Mouse (Mus musculus): ENCODE results near the gene Naaladl2.
"Not testable (repeated sequence)": the region's sequence is repeated elsewhere in the genome, so short reads cannot be mapped to it uniquely, and the experiment has no call there.

Naaladl2 gene

DNA sequence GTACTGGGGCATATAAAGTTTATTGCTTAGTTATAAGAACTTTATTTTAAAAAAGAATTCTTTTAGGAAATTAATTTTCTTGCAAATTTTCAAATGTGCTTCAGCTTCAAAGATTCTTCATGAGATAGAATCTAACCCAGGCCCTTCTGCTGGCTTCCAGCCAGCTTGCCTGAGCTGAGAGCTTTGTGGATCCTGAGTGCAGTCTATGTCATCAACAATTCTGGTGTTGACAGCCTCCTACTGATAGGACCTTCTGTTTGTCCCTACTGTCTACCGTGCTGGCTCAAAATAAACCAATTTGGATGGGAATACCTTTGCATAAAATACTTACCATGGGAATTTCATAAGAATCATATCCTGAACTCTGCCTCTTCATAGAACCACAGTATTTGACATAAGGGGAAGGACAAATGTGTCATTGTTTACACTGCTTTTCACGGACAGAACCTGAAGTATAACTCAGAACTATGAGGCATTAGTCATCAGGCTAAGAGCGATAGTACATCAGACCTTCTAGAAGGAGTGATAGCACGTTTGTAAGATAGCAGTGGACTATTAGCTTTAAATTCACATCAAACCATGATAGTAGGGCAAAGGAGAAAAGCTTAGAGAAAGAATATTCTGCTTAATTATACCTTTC is 829.3 kb downstream of the Naaladl2 start:
- no peak for DNase-seq (ENCODE audit: low spot score)

DNA sequence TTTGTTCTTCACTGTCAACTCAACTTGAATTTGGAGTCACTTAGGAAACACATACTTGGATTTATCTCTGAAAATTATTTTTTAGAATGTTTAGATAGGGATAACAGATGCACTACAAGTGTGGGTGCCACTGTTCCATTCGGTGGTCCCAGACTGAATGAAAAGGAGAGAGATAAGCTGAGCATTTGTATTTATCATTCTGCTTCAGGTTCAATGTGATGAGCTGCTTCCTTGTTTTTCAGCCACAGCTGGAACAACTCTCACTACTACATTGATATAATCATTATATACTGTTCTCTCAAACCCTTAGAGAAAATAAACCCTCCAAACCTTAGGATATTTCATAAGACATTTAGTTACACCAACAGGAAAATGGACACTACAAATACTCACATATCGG is 918.6 kb downstream of the Naaladl2 start:
- DNase-seq (ENCODE audit: low spot score), result no peak

DNA sequence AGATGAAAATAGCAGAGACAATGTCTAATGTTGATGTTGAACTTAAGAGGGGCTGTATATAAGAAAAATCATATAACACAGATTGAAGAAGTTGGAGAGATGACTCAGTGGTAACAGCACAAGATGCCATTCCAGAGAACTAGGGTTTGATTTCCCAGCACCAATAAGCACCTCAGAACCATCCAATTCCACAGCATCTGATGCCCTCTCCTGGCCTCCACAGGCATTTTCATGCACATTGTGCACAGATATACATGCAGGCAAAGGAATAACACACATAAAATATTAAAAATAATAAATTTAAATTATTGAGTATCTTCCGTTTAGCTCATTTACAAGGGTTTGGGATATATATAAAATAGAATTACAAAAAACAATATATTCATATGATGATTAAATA is 926.6 kb downstream of the Naaladl2 start:
- no peak for DNase-seq (ENCODE audit: low spot score)

DNA sequence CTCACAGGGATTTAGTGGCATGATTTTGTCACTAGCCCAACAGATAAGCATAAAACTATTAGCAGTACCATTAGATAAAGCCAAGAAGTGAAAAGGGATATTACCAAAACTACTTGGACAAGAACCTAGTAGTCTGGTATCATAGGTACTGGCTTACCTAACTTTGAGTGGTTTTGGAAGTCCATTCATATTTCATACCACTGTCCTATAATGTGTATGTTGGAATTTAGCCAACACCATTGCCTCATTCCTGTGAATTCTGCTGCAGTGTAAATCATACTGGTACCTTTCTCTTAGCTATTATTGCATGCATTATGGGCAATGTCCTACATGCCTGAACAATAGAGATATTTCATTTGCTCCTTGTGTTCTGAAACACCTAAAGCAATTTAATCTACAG is 977.5 kb downstream of the Naaladl2 start:
- no peak for DNase-seq (ENCODE audit: low spot score)

DNA sequence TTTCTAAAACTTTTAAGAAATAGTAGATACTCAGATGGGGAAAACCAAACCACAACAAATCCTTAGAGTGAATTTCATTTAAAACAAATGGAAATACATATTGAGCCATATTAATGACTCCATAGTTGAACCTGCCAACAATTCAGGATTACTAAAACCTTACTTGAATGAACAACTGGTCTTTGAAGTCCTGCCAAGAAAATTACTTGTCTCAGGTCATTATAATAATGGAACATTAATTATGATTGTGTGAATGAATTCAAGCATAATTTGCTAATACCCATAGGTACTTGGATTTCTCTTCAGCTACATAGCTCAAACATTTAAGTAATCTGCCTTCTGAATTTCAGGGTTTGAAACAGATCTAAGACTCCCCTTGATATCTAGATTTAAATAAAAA is 980.1 kb downstream of the Naaladl2 start:
- DNase-seq (ENCODE audit: low spot score), result no peak

DNA sequence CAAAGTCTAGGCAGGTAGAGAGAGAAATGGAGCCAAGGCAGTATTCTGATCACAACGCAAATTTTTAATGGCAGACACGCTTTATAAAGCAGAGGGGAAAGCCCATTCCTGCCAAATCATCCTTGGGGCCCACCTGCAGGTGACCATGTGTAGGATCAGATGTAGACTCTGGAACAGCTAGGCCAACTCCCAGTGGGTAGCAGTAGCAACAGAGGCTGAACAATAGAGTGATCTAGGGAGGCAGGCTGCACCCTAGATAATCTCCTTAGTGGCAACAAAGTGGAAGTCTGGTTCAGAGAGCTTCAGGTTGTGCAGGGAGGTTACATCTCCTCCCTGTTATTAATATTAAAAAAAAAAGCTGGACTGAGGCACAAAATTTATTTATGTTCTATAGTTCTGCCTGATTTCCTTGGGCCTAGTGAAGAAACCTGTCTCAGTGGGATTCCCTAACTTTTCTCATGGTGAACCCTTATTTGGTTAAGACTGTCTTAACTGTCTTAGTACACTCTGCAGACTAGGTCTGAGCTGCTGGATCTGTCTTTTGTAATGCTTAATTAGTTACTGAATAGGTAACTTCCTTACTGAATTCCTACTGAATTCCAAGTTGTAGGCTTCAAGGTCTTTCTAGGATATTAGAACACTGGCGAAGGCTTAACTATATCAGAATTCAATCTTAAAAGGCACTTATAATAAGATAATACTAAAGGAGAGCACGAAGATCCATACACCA is 992.8 kb downstream of the Naaladl2 start:
- DNase-seq (ENCODE audit: low spot score), result not testable (repeated sequence)

DNA sequence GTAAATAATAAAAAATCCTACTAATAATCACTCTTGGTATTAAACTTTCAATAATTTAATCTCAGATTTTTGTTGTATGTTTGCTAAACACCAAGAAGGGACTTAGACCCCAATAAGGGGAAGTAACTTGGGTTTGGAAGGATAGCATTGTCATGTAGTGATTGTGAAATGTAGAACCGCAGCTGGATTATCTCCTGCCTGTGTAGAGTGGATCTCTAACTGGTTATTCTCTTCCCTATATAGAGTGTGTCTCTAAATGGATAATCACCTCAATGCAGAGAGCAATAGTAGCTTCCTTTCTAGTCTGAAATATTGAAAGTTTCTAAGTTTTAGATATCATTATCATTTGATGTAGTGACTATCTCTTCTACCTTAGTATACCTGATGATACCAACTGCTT is 1001.3 kb downstream of the Naaladl2 start:
- no peak for DNase-seq (ENCODE audit: low spot score)

DNA sequence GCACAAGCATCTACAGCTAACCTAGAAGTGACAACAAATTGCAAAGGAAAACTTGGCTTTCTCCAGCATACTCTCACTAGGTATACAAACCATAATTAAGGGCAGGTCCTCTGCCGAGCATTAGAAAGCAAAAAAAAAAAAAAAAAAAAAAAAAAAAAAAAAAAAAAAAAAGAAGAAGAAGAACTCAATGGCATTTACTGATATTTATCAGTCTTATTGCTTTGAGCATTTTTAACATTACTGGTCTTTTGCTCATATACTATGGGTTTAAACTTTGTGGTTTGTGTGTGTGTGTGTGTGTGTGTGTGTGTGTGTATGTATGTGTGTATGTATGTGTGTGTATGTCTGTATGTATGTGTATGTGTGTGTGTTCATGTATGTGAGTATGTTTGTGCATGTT is 1006.1 kb downstream of the Naaladl2 start:
- DNase-seq (ENCODE audit: low spot score), result no peak

DNA sequence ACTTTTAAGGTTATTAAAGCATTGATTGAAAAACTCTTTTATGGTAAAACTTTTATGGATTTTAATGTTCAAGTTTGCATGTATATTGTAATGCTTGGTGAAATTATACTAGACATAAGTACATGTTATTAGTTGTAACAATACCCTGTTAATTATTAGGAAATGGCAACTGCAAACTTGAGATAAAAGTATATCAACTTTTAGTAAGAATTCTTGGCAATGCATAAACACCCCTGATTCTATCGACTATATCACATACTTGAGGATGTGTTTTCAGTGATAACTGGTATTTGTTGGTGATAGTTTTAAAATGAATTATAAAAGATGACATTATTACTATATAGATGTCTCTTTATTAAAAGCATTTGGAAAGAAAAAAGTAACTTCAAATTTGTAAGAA is 1017.9 kb downstream of the Naaladl2 start:
- DNase-seq (ENCODE audit: low spot score), result no peak

DNA sequence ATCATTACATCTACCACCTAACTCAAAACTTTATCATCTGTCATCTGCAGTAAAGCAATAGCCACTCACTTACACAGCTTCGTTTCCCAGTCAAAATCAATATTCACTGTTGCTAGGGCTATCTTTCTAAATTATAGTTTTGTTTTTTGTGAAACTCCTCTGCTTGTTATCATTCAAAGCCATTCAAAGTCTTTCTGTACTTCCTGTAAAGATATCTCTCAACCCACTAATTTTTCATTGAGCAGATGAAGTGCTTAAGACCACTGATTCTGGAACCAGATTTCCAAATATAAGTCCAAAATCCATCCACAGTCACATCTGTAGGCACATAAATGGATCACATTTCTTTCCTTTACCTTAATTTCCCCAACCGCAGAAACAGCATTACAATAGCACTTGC is 1020.0 kb downstream of the Naaladl2 start:
- no peak for DNase-seq (ENCODE audit: low spot score)

DNA sequence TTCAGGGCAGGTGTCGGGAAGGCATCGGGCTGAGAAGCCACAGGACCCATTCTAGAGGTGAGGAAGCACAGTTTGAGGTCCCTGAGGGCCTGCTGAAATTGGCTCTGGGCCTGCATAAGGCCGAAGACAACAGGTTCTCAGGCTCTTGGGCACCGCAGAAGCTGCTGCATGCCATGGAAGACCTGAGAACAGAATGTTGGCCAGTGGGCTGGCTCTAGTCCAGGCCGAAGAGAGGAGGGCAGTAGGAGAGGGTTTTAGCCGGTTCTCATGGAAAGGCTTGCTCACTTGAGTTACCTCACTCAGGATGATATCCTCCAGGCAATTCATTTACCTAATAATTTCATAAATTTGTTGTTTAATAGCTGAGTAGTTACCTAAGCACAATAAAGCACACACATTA is 1025.9 kb downstream of the Naaladl2 start:
- no peak for DNase-seq (ENCODE audit: low spot score)

DNA sequence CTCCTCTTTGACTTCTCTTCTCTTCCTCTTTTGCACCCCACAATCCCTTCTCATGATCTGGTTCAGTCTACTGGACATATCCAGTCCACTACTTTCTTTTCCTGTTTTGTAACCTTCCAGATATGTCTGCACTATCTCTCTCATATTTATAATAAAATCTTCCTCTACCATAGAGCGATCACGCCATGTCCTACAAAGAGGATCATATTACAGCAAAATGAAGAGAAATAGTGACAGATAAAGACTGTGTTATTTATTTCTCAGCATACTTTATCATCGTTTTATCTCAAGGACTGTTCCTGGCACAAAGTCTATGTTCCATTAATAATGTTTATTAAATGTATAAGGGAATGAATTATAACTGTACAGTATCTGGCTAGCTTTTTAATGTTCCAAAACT is 1029.2 kb downstream of the Naaladl2 start:
- DNase-seq (ENCODE audit: low spot score), result no peak

DNA sequence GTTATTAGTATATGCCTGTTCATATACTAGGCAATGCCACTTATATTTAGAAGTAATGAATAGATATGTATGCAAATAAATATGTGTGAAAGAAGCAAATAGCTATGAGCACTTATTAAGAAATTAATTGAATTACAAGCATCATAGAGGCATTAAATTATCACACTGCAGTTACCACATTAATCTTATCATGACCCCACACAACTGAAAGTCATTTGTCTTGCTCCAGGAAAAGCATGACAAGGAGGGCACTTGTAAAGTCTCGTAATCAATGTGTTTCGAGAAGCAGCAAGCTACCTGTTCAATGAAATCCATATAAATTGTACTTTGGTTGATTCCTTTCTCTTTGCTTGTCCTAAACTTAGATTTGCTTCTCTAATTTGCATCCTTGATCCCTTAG is 1030.7 kb downstream of the Naaladl2 start:
- DNase-seq (ENCODE audit: low spot score), result no peak

DNA sequence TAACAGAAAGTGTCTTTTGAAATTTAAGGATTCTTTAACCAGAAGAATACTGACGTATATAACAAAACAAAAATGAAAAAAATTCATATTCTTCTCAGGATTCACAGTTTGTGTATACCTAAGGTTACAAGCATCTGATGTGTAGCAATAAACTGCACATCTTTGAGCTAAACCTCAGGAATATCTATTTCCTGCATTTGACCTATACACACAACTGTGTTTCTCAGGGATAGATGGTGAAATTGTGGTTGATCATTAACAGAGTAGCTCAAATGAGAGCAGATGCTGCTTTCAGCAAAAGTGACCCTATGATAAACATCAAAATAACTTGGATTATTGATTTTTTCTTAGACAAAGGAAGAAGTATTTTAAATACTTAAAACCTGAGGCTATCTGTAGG is 1037.7 kb downstream of the Naaladl2 start:
- DNase-seq (ENCODE audit: low spot score), result no peak

DNA sequence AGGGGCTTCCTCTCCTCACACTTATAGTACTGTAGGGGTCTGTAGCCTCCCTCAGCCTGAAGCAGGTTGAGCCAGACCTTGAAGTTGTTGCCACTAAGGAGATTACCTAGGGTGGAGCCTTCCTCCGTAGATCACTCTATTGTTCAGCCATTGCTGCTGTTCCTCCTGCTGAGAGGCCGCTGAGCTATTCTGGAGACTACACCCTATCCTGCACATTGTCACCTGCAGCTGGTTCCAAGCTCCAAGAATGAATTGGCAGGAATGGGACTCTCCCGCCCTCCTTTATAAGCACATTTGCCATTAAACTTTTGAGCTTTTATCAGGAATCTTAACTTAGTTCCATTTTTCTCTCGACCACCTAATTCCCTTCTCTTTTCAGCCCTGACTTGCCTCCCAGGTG is 1064.3 kb downstream of the Naaladl2 start:
- DNase-seq (ENCODE audit: low spot score), result no peak

DNA sequence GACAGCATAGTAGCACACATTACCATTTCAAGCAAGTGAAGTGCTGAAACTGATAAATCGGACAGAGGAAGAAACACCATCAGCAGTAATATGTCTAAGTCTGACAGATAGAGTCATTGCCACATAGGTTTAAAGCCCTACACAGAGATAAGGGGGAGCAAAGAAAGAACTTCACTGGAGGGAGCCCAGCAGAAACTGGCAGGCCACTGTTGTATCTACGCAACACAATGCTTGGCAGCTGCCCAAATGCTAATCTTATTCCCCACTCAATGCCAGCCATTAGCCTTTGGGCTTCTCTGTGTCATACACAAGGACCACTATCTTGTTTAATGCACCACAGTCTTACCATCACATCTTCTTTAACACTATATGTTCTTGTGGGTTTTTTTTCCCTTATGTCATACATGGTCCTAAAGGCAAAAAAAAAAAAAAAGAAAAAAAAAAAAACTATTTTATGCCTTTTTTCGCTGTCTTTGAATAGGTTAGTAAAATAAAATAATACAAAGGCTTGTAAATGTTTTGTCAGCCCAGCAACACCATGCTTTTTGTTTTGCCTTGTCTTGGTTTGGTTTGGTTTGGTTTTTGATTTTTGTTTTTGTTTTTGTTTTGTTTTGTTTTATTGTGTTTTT is 1072.8 kb downstream of the Naaladl2 start:
- DNase-seq (ENCODE audit: low spot score), result no peak

DNA sequence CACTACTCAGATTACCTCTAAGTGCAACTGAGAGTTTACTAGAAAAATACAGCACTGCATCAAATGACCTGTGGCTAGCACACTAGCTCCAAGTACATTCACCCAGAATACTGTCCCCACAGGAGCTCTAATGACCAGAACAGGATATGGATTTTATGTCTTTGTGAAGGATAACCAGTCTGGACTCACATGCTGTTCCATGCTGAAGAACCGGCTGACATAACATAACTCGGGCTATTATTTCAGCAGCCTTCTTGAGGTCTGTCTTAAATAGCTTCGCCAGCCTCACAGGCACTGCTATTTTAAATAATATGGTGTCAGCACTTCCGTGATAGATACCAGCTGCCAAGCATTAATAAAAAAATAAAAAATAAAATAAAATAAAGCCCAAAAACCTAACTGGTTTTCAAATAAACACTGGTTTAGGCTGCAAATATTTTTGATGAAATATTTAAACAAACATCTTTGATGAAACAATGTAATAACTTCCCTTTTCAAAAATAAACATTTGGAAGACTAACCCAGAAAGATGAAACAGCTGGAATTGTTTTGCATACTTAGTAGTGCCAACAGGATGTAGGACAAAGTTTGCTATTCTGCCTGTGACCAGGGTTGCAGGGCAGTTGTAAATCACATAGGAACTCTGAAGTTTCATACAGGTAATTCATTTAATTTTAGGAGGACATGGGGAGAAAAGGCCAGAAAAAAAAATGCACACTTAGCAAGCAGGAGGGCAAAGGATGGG is 1073.5 kb downstream of the Naaladl2 start:
- DNase-seq (ENCODE audit: low spot score), result no peak

DNA sequence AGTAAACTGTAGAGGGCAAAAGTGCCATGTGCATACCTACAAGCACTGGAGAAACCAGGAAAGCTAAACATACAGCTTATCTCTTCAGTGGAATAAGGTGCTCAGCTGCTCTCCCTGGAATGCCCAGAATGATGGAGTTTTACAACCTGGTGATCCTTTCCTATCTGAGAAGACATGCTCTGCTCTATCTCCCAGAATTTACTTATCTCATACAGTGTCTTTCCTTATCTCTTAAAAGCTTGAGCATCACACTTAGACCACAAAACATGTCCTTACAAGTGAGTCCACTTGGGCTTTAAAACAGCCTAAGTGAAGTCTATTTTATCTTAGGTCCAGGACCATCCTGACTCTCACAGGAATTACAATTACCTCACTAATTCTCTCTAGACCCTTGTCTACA is 1095.8 kb downstream of the Naaladl2 start:
- DNase-seq (ENCODE audit: low spot score), result no peak

DNA sequence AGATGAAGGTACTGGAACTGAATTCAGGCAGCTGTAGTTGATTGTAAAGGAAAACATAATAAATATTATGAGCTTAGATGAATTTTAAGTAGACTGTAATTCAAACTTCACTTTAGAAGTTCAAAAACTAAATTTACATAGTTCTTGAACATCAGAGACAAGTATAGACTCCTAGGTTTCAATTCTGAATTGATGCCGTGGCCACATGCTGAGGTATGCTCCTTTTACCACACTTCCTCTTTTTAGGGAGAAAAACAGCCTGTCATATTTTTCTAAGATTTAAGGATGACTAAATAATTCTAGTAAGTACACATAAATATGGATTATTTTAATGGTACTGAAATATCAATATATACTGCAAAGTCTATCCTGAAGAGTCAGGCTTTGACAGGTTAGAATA is 1142.3 kb downstream of the Naaladl2 start:
- DNase-seq (ENCODE audit: low spot score), result no peak

DNA sequence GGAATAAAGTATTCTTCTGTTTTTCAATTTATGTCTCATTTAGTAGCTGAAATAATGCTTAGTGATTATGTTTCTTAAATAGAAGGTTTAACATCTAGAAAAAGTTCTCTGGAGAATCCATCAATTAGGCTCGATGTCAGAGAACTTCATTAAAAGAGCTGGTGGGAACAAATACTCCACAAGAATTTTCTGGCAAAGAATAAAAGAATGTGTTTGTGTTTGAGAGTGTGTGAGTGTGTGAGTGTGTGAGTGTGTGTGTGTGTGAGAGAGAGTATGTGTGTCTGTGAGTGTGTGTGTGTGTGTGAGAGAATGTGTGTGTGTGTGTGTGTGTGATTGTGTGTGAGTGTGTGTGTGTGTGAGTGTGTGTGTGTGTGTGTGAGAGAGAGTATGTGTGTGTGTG is 1170.3 kb downstream of the Naaladl2 start:
- DNase-seq (ENCODE audit: low spot score), result no peak

DNA sequence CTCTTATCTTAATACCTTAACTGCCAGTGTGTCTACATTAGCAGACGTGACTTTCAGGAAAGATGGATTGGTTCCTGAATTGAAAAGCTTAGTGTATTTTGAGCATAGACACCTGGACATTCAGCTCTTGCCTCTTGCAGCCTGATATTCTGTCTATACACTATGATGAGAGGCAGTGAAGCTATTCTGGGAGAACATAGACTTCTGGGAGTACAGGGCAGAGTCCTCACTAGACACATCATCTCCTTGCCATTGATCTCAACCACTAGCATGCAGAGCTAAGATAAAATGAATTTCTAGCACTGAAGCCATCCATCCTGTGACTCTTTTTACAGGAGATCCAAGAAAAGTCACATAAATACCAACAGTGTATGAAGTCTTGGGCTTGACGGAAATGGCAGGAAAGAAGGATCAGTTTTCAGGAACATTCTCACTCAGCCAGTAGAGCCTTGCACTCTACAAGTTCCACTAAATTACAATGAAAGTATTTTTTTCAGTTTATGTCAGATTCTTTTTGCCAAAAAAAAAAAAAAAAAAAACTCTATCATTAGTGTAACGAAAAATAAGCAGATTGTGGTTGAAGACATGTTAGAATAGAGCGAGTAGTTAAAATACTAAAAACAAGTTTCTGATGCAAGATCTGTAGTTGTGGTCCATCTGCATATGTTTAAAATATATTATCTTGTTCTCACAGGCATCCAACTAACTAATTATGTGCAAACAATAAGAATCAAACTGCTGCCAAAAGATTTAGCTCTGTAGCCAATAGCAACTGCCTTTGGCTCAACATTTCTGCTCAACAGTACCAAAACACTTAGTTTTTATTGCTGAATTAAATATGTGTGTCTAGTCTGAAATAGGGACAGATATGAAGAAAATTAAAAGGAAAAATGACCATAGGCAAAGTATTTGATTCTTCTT is 1171.1 kb downstream of the Naaladl2 start:
- no peak for DNase-seq (ENCODE audit: low spot score)

Measured in left cerebral cortex, adult 11 months (tissue).